Mouse (Mus musculus) frontal cortex, postnatal 10 days (tissue): ENCODE data around the gene Sema6d.

Experiments
- DNase-seq, 2 experiments: peaks; one replicate each; pipeline ENCODE4 v3.0.0; 2022; ENCODE audit warnings: low spot score in 2 of 2, mixed read lengths in 1 of 2

The Sema6d gene

DNA sequence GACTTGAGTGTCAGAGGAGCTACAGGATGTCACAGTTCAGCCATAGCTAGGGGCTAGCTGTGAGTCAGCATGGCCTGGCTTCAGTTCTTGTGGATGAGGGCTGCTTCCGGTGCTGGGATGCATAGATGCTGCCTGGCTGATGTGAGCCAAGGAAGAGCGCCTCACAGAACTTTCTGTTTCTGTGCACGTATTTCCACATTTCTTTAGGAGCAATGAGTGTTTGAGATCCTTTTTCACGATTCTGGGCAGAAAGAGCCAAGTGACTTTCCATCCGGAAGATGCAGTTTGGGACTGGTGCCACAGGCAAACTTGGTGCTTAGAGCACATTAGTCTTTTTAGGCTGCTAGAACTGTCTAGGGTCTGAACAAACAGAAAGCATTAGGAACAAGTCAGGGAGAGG is 561.4 kb downstream of the Sema6d start:
- no peak for DNase-seq

- DNase-seq: no peak
These were observed 563.4 kb downstream of the Sema6d start for GRCm38 (mm10) chr2:124653161-124653560.

- DNase-seq: no peak
These were observed 567.6 kb downstream of the Sema6d start for GRCm38 (mm10) chr2:124657358-124657757.

DNA sequence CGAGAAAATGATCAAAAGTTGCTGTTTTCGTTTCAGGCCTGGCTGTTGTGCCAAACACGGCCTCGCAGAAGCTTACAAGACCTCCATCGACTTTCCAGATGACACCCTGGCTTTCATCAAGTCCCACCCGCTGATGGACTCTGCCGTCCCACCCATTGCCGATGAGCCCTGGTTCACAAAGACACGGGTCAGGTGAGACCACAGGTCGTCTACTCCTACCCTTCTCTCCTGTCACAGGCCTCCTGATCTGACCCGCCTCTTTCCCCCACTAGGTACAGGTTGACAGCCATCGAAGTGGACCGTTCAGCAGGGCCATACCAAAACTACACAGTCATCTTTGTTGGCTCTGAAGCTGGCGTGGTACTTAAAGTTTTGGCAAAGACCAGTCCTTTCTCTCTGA is 568.6 kb downstream of the Sema6d start:
- DNase-seq: no peak

DNA sequence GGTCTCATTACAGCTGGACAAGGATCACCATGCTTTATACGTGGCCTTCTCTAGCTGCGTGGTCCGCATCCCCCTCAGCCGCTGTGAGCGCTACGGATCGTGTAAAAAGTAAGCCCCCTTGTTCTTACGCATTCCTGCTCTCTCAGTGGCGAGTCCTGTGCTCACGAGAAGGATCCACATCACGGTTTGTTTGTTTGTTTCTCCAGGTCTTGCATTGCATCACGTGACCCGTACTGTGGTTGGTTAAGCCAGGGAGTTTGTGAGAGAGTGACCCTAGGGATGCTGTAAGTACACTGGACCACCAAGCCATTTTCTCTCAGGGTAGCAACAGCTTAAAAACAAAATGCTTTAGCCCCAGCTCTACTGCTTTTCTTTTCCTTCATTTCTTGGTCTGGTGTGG is 569.8 kb downstream of the Sema6d start:
- no peak for DNase-seq

- DNase-seq: no peak
These were observed 570.9 kb downstream of the Sema6d start for GRCm38 (mm10) chr2:124660686-124661085.

GRCm38 (mm10) chr2:124661316-124661715 is 571.5 kb downstream of the Sema6d start:
- no peak for DNase-seq

DNA sequence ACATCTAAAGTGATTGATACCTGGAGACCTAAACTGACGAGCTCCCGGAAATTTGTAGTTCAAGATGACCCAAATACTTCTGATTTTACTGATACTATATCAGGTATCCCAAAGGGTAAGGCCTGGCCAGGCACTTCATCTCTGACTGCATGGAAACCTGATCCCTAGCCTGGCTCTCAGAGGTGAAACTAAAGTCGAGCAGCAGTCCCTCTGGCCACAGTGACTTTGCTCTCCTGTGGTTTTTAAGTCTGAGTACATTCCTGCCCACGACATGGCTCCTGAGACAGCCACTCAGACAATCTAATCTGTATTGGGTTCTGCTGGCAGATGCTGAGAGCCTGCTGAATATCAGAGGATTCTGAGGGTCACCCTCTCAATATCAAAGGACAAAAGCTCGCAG is 572.5 kb downstream of the Sema6d start:
- DNase-seq: no peak

DNA sequence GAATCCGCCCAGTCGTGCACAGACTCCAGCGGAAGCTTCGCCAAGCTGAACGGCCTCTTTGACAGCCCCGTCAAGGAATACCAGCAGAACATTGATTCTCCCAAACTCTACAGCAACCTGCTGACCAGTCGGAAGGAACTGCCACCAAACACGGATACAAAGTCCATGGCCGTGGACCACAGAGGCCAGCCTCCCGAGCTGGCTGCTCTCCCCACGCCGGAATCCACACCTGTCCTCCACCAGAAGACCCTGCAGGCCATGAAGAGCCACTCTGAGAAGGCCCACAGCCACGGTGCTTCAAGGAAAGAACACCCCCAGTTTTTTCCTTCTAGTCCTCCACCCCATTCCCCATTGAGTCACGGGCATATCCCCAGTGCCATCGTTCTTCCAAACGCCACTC is 574.4 kb downstream of the Sema6d start:
- no peak for DNase-seq

DNA sequence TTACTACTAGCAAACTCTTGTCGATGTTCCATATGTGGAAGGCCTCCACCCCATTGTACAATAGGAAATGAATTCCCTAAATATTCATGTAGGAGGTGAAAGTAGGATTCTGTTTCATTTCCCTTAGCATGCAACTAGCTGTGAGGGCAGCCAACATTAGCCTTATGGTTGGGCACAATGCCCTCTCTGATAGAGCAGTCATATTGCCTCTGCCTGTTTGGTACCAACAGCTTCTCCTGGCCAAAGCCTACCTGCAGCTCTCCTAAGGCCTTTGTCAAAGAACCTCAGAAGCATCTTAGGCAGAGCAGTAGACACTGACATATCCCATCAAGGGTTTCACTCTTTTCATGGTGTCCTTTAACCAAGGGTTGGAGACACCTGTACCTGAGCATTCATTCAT is 578.7 kb downstream of the Sema6d start:
- DNase-seq: no peak

GRCm38 (mm10) chr2:124673117-124673516 is 583.3 kb downstream of the Sema6d start:
- no peak for DNase-seq

GRCm38 (mm10) chr2:124684481-124684901 is 594.7 kb downstream of the Sema6d start:
- no peak for DNase-seq

GRCm38 (mm10) chr2:124690372-124690771 is 600.6 kb downstream of the Sema6d start:
- no peak for DNase-seq

DNA sequence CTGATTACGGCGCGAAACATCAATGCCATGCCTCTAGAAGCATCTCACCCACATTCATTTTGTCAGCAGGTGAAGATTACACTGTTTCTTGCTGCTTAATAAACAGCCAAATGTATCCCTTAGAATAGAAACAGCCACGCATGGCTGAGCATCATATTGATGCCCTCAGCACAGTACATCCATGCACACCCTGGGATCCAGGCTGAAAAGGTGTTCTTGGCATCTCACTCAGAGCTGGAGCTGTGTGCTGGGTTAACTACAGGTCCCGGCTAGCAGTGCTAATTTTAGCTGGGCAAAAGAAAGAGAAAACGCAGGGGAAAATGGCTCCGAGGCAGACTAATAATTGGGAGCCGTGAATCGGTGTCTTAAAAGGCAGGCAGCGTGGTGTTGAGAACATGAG is 612.9 kb downstream of the Sema6d start:
- no peak for DNase-seq

DNA sequence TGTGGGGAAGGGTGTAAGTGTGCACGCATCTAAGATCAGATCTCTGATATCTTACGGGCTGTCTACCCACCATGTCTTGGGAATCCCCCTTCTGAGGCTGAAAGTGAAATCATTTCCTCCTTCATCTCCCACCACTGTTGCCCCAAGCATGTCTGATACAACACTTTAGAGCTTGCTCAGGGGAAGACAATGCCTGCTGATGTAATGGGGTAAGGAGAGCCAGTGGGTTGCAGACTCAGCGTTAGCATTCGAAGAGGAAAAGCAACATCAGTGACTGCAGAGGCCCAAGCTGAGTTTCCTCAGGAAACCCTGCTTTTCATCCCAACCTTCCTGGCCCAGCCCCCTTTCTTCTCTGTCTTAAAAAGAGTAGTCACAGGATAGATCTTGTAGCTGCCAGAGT is 615.2 kb downstream of the Sema6d start:
- DNase-seq: no peak

GRCm38 (mm10) chr2:124705806-124706205 is 616.0 kb downstream of the Sema6d start:
- DNase-seq: no peak

DNA sequence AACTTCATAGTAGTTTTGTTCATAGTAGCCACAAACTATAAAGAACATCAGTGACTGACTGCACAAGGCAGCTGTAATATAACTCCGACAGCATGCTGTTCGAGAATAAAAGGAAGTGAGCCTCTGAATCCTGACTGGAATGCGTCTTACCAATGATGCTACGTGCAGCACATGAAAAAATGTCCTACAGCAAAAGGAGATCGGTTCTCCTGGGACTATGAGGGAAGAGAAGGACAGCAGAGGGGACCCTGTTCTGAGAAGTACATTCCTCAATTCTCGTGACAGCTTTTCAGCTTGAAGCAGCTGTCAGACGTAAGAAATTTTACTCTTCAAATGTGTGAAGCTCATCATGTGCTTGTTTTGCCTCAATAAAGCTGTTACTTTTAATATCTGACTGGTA is 617.1 kb downstream of the Sema6d start:
- DNase-seq: no peak
